Mouse (Mus musculus): ENCODE data around the gene Klf14. TPM values are rescaled to one million over a fixed set of nuclear protein-coding genes. Genes with fewer than 3 reads are reported as not detected.

Gene Klf14
- total RNA-seq, 1 experiment: 0.13 TPM

DNA sequence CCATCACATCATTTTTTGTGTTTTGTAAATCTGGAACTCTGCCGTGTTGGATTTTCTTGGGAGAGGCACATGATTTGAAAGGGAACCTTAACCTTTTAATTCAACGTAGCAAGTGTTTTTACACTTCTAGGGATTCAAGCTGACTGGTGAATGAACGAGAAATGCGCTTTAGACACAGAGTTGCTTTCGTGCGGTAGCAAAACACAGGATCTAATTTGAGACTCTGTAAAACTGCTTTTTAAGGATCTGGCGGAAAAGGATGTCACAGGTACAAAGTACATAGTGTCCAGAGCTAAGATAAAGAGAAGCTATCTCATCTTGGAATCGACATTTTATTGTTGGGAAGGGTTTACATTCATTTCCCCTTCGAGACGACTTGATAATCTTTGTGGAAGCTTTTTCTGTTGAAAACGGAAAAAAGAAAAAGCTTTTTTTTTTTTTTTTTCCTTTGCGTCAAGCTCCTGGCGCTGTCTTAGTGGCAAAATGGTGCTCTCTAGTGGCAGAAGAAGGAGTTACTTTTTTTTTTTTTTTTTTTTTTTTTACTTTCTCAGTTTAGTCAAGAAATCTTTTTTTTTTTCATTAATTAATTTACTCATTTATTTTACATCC is 23.6 kb upstream of the Klf14 start:
- Histone ChIP-seq H3K4me3 (ENCODE audit: insufficient read depth in 1 of 2, low read depth in 1 of 2, low read length in 2 of 2, poor library complexity in 1 of 2, severe bottlenecking in 1 of 2) (no peak overlapping the region), H3K9ac (ENCODE audit: insufficient read depth, low read depth, low read length, poor library complexity, severe bottlenecking) (no peak overlapping the region), H3K27ac (ENCODE audit: insufficient read depth, low read depth, low read length, poor library complexity, severe bottlenecking) (no peak overlapping the region), H3K9me3 (ENCODE audit: control insufficient read depth, insufficient read depth, low read depth, low read length) (no peaks in the 10 kb centered on the region), H3K4me1 (ENCODE audit: control insufficient read depth in 2 of 2, insufficient read depth in 2 of 2, low read length in 2 of 2, poor library complexity in 1 of 2) (peaks cover 2 to 5% of the 10 kb centered on the region in 2 experiments; a peak in 1 of 4 replicates), H3K36me3 (ENCODE audit: control insufficient read depth, insufficient read depth, low read length, poor library complexity, severe bottlenecking) (no peaks in the 10 kb centered on the region)
- TF ChIP-seq HCFC1 (IDR thresholded peaks at IDR 0.05; ENCODE audit: borderline replicate concordance, insufficient read depth, low read length): no peak
- peak; percentile 100 for TF ChIP-seq ZNF384 (IDR thresholded peaks at IDR 0.05; ENCODE audit: low read depth, low read length)
- TF ChIP-seq CHD2 (IDR thresholded peaks at IDR 0.05; ENCODE audit: low read depth, low read length): no peak
- TF ChIP-seq ZC3H11A (IDR thresholded peaks at IDR 0.05; ENCODE audit: borderline replicate concordance, low read depth, low read length): peak; percentile 39; the same call in 1 of the 2 replicates
- 0 out of 2 replicates have a peak, but pooled peaks have one; percentile 37 for TF ChIP-seq MAFK (IDR thresholded peaks at IDR 0.05; ENCODE audit: insufficient read depth, low read depth, low read length)
- in situ Hi-C loops (cut with MboI; ENCODE audit: low sequenced_read_pairs in 2 of 2, unreplicated experiment in 2 of 2): loop anchor here in 1 of 2 experiments (25.0 kb wide), 1 partner anchor 570 kb away; the partner anchor contains the start of gene Klhdc10
- peak; percentile 16 for DNase-seq (ENCODE audit: low read depth, low spot score)

DNA sequence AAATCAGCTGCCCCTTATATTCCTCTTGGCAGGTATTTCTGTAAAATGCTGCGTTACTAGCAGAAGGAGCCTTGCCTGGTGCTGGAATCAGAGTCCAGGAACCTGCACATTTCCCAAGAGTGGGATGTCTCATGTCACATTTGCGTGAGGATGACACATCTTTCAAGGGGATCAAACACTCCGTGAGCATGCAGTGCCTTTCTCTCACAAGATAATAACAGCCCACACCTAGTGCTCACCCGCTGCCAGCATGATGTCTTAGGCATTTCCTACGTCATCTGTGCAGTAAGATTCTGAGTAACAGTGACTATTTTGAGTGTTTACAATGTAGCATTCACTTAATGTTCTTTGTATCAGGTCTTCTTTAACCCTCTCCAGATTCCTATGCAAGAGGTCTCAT is 22.5 kb upstream of the Klf14 start:
- H3K27ac ChIP-seq (ENCODE audit: insufficient read depth, low read depth, low read length, poor library complexity, severe bottlenecking): no peak overlapping the region
- no peaks in the 10 kb centered on the region for H3K36me3 ChIP-seq (ENCODE audit: control insufficient read depth, insufficient read depth, low read length, poor library complexity, severe bottlenecking)
- TF ChIP-seq ZNF384 (IDR thresholded peaks at IDR 0.05; ENCODE audit: low read depth, low read length) (no peak), CHD2 (IDR thresholded peaks at IDR 0.05; ENCODE audit: low read depth, low read length) (no peak), MAFK (IDR thresholded peaks at IDR 0.05; ENCODE audit: insufficient read depth, low read depth, low read length) (no peak), ZC3H11A (IDR thresholded peaks at IDR 0.05; ENCODE audit: borderline replicate concordance, low read depth, low read length) (no peak), HCFC1 (IDR thresholded peaks at IDR 0.05; ENCODE audit: borderline replicate concordance, insufficient read depth, low read length) (no peak)
- H3K4me1 ChIP-seq (ENCODE audit: control insufficient read depth in 2 of 2, insufficient read depth in 2 of 2, low read length in 2 of 2, poor library complexity in 1 of 2): peaks cover 2 to 5% of the 10 kb centered on the region in 2 experiments; a peak in 1 of 4 replicates
- H3K4me3 ChIP-seq (ENCODE audit: insufficient read depth in 1 of 2, low read depth in 1 of 2, low read length in 2 of 2, poor library complexity in 1 of 2, severe bottlenecking in 1 of 2): no peak overlapping the region
- H3K9ac ChIP-seq (ENCODE audit: insufficient read depth, low read depth, low read length, poor library complexity, severe bottlenecking): no peak overlapping the region
- H3K9me3 ChIP-seq (ENCODE audit: control insufficient read depth, insufficient read depth, low read depth, low read length): no peaks in the 10 kb centered on the region
- DNase-seq (ENCODE audit: low read depth, low spot score): no peak
- in situ Hi-C loops (cut with MboI; ENCODE audit: low sequenced_read_pairs in 2 of 2, unreplicated experiment in 2 of 2): loop anchor here in 1 of 2 experiments (25.0 kb wide), 1 partner anchor 569 kb away; the partner anchor contains the start of gene Klhdc10

DNA sequence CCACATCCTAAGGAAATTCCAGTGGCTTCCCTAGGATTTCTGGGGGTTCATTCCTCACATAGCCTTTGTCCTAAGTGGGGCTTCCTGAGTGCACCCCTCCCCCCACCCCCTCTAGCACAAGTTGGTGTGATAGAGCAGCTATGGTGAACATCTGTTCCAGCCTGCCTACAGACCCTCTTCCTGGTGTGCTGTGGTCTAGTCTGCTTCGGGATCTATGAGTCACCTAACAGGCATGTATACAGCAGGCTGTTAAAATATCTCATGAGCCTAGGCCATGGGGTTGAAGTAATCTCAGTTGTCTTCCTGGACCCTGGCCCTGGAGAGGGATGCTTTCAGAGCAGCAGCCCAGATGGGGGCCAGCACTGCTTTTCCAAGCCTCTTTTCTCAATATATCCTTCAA is 19.7 kb upstream of the Klf14 start:
- TF ChIP-seq CHD2 (IDR thresholded peaks at IDR 0.05; ENCODE audit: low read depth, low read length): no peak
- TF ChIP-seq HCFC1 (IDR thresholded peaks at IDR 0.05; ENCODE audit: borderline replicate concordance, insufficient read depth, low read length): no peak
- no peak for TF ChIP-seq MAFK (IDR thresholded peaks at IDR 0.05; ENCODE audit: insufficient read depth, low read depth, low read length)
- no peak for TF ChIP-seq ZNF384 (IDR thresholded peaks at IDR 0.05; ENCODE audit: low read depth, low read length)
- TF ChIP-seq ZC3H11A (IDR thresholded peaks at IDR 0.05; ENCODE audit: borderline replicate concordance, low read depth, low read length): no peak
- Histone ChIP-seq H3K4me3 (ENCODE audit: insufficient read depth in 1 of 2, low read depth in 1 of 2, low read length in 2 of 2, poor library complexity in 1 of 2, severe bottlenecking in 1 of 2) (no peak overlapping the region), H3K27ac (ENCODE audit: insufficient read depth, low read depth, low read length, poor library complexity, severe bottlenecking) (no peak overlapping the region), H3K9me3 (ENCODE audit: control insufficient read depth, insufficient read depth, low read depth, low read length) (no peaks in the 10 kb centered on the region), H3K9ac (ENCODE audit: insufficient read depth, low read depth, low read length, poor library complexity, severe bottlenecking) (no peak overlapping the region), H3K36me3 (ENCODE audit: control insufficient read depth, insufficient read depth, low read length, poor library complexity, severe bottlenecking) (no peaks in the 10 kb centered on the region), H3K4me1 (ENCODE audit: control insufficient read depth in 2 of 2, insufficient read depth in 2 of 2, low read length in 2 of 2, poor library complexity in 1 of 2) (peaks cover 2 to 5% of the 10 kb centered on the region in 2 experiments; a peak in 1 of 4 replicates)
- in situ Hi-C loops (cut with MboI; ENCODE audit: low sequenced_read_pairs in 2 of 2, unreplicated experiment in 2 of 2): loop anchor here in 1 of 2 experiments (25.0 kb wide), 1 partner anchor 566 kb away; the partner anchor contains the start of gene Klhdc10
- DNase-seq (ENCODE audit: low read depth, low spot score): no peak

DNA sequence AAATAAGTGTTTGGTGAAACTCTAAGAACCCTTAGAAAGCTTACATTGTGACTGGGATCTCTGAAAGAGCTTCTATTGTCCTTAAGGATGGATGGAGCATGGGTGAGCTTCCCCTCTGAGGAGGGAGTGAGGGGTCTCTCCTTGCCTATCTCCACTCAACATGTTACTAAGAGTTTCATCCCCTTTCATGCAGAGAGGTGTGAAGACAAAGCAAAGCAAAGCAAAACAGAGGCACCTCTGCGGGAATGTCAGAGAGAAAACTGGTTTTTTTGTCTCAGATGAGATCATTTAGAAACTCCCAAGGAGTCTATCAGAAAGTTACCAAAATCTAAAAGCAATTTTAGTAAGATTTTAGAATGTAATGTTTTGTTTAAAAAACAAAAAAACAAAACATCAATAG is 13.2 kb upstream of the Klf14 start:
- Histone ChIP-seq H3K9me3 (ENCODE audit: control insufficient read depth, insufficient read depth, low read depth, low read length) (no peaks in the 10 kb centered on the region), H3K4me1 (ENCODE audit: control insufficient read depth in 2 of 2, insufficient read depth in 2 of 2, low read length in 2 of 2, poor library complexity in 1 of 2) (no peaks in the 10 kb centered on the region), H3K27ac (ENCODE audit: insufficient read depth, low read depth, low read length, poor library complexity, severe bottlenecking) (no peak overlapping the region), H3K4me3 (ENCODE audit: insufficient read depth in 1 of 2, low read depth in 1 of 2, low read length in 2 of 2, poor library complexity in 1 of 2, severe bottlenecking in 1 of 2) (no peak overlapping the region), H3K36me3 (ENCODE audit: control insufficient read depth, insufficient read depth, low read length, poor library complexity, severe bottlenecking) (no peaks in the 10 kb centered on the region), H3K9ac (ENCODE audit: insufficient read depth, low read depth, low read length, poor library complexity, severe bottlenecking) (no peak overlapping the region)
- TF ChIP-seq ZNF384 (IDR thresholded peaks at IDR 0.05; ENCODE audit: low read depth, low read length) (no peak), ZC3H11A (IDR thresholded peaks at IDR 0.05; ENCODE audit: borderline replicate concordance, low read depth, low read length) (no peak), CHD2 (IDR thresholded peaks at IDR 0.05; ENCODE audit: low read depth, low read length) (no peak), HCFC1 (IDR thresholded peaks at IDR 0.05; ENCODE audit: borderline replicate concordance, insufficient read depth, low read length) (no peak), MAFK (IDR thresholded peaks at IDR 0.05; ENCODE audit: insufficient read depth, low read depth, low read length) (no peak)
- no peak for DNase-seq (ENCODE audit: low read depth, low spot score)
- in situ Hi-C loops (cut with MboI; ENCODE audit: low sequenced_read_pairs in 2 of 2, unreplicated experiment in 2 of 2): no loop called here
